Mouse (Mus musculus) hindbrain, embryonic 14.5 days (tissue): ENCODE measurements around the gene Foxp2. TPM values are rescaled to one million over a fixed set of nuclear protein-coding genes. Genes with fewer than 3 reads are reported as not detected.

Experiments
- ATAC-seq: fragments of 200-750 bp; cut with Nextera tagmentation; 2 replicates; pipeline ENCODE4 v1.8.0; 2017; ENCODE audit warnings: moderate number of reproducible peaks, mild to moderate bottlenecking, moderate TSS enrichment, moderate library complexity; ENCODE audit not compliant: low FRiP score
- DNase-seq: peaks from one replicate; pipeline ENCODE4 v3.0.0-alpha.2; 2015; ENCODE audit warnings: low spot score
- H3K27ac ChIP-seq: fragments of 300-500 bp; sonication (generic); 2 replicates; pipeline ENCODE4 v1.5.1; 2014; ENCODE audit warnings: mild to moderate bottlenecking, moderate library complexity
- H3K27me3 ChIP-seq: fragments of 300-500 bp; sonication (generic); 2 replicates; pipeline ENCODE4 v1.6.1; 2014; ENCODE audit warnings: mild to moderate bottlenecking, low read length, mixed read lengths; ENCODE audit not compliant: control insufficient read depth, insufficient read depth
- H3K36me3 ChIP-seq: fragments of 300-500 bp; sonication (generic); replicated peaks from 2 replicates; pipeline ENCODE4 v1.6.1; 2014; ENCODE audit not compliant: control insufficient read depth, insufficient read depth
- H3K4me1 ChIP-seq: fragments of 300-500 bp; sonication (generic); replicated peaks from 2 replicates; pipeline ENCODE4 v1.6.1; 2014; ENCODE audit warnings: antibody characterized with exemption, low read length, mixed read lengths; ENCODE audit not compliant: control insufficient read depth, insufficient read depth
- H3K4me2 ChIP-seq: fragments of 300-500 bp; sonication (generic); replicated peaks from 2 replicates; pipeline ENCODE4 v1.6.1; 2014; ENCODE audit warnings: mild to moderate bottlenecking, moderate library complexity
- H3K4me3 ChIP-seq: fragments of 300-500 bp; sonication (generic); replicated peaks from 2 replicates; pipeline ENCODE4 v1.5.1; 2014; ENCODE audit warnings: mild to moderate bottlenecking, low read length
- H3K9ac ChIP-seq: fragments of 300-500 bp; sonication (generic); 2 replicates; pipeline ENCODE4 v1.6.1; 2014
- H3K9me3 ChIP-seq: fragments of 300-500 bp; sonication (generic); 2 replicates; pipeline ENCODE4 v1.6.1; 2016; ENCODE audit warnings: low read length; ENCODE audit not compliant: control insufficient read depth
- WGBS: fragments of 180-500 bp; shearing (Covaris S2); extraction: QIAGEN DNeasy Blood & Tissue Kit; methylation state at CpG from one replicate; pipeline ENCODE4 v1.1.7; 2014; 5-methylcytosine and 5-hydroxymethylcytosine counted together
- polyA plus RNA-seq: library from polyadenylated mRNA; unstranded; fragments of >200 nt; fragmentation: Nextera tagmentation; extraction: Ambion mirVana; gene quantifications from 2 replicates; pipeline ENCODE4 v1.2.1, GENCODE M21; 2014

Foxp2 gene
- polyA plus RNA-seq, 1 experiment from 2014 or later, result 23.1 TPM

DNA sequence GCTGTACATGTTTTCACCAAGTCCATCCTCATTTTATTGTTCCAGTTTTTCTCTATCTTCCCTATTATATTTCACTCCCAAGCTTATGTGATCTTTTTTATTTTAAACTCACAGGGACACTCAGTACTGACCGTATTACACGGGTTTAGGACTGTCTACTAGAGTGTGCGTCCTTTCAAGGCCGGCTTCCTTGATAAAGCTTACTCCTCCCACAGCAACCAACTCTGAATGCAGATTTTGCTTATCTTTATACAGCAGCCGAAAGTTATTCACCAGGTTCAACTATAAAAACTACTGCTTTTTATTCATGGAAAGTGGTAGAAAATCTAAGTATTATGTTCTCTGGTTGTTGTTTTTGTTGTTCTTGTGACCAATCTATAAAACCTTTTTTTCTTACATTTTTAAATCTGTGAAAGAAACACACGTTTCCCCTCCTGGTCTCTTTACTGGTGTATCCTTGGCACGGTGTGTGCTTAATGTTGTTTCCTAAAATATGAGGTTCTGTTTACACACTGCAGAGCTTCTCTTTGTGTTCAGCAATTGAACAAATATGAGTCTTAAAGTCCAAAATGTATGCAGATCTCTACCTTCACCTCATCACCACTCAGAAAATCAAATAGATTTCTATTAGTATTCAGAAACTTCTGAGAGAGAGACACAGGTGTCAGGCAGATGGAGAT lies 128.4 kb downstream of the Foxp2 start:
- H3K4me3 ChIP-seq, result no peak overlapping the region
- DNase-seq (no peak), ATAC-seq (no peak)
- H3K9me3 ChIP-seq, result no peaks in the 10 kb centered on the region
- 80% methylated on average over 7 of the region's 7 CpGs for WGBS
- no peak overlapping the region for H3K27ac ChIP-seq
- no peaks in the 10 kb centered on the region for H3K4me1 ChIP-seq
- H3K36me3 ChIP-seq, result no peaks in the 10 kb centered on the region
- H3K4me2 ChIP-seq, result no peak overlapping the region
- no peak overlapping the region for H3K9ac ChIP-seq
- H3K27me3 ChIP-seq, result no peaks in the 10 kb centered on the region

DNA sequence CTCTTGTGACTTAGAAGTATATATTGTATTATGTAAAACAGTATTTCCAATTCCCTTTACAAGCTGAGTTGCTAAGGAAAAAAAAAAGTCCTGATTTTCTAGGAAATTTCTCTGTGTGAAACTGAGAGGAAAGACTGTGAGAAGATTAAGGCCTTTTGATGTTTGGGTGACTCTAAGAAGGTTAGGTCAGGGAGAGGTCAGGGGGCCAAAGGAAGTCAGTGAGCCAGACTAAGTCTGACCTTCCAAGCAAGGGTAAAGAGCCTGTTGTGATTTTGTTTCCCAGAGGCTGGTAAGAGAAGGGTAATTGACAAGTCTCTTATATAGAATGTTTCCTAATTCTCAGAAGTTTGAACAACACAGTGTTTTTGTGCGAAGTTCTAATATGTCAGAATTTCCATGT lies 162.1 kb downstream of the Foxp2 start:
- Histone ChIP-seq H3K9ac (no peak overlapping the region), H3K4me3 (no peak overlapping the region), H3K9me3 (no peaks in the 10 kb centered on the region), H3K27me3 (no peaks in the 10 kb centered on the region), H3K4me1 (no peaks in the 10 kb centered on the region), H3K27ac (no peak overlapping the region), H3K36me3 (no peaks in the 10 kb centered on the region), H3K4me2 (no peak overlapping the region)
- 14% methylated on average over 1 of the region's 1 CpGs for WGBS
- DNase-seq (no peak), ATAC-seq (no peak)

DNA sequence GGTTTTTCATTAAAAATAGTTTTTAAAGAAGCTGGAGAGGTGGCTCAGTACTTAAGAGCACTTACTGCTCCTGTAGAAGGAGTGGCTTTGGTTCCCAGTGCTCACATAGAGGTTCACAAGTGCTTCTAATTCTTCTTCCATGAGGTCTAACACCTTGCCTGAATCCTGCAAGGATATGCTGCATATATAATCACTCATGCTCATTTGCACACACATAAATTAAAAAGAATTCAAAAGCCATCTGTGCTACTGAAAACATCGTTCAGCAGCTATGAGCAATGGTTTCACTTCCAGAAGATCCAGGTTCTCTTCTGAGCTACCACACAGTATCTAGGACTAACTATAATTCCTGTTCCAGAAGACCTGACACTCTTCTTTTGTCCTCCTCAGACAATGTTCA lies 200.4 kb downstream of the Foxp2 start:
- DNase-seq (no peak), ATAC-seq (no peak)
- 90% methylated on average over 1 of the region's 1 CpGs for WGBS
- Histone ChIP-seq H3K4me2 (no peak overlapping the region), H3K9me3 (no peaks in the 10 kb centered on the region), H3K27me3 (no peaks in the 10 kb centered on the region), H3K36me3 (no peaks in the 10 kb centered on the region), H3K27ac (no peak overlapping the region), H3K9ac (no peak overlapping the region), H3K4me3 (no peak overlapping the region), H3K4me1 (no peaks in the 10 kb centered on the region)

DNA sequence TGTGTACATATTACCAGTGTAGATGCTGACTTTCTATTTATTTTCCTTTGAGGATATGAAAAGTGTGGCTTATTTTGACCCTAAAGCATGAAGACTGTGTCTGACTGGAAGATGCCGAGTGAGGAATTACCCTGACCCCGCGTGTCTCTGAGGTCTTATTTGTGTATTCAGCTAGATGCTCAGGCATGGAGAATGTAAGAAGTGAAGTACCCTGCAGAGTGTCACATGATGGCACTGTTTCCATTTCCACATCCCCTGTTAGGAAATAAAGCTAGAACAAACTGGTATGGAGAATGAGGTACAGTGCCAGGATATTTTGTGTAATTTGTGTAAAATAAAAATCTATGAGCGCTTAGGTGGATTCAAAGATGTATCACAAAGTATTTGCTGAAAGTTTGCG lies 219.8 kb downstream of the Foxp2 start:
- Histone ChIP-seq H3K36me3 (no peaks in the 10 kb centered on the region), H3K27me3 (no peaks in the 10 kb centered on the region), H3K4me2 (no peak overlapping the region), H3K4me1 (no peaks in the 10 kb centered on the region), H3K9ac (no peak overlapping the region), H3K27ac (no peak overlapping the region), H3K9me3 (no peaks in the 10 kb centered on the region), H3K4me3 (no peak overlapping the region)
- peak; percentile 69 for DNase-seq
- WGBS, result 58% methylated on average over 5 of the region's 5 CpGs
- peak; percentile 73; the same call in 1 of the 2 replicates for ATAC-seq

- H3K27me3 ChIP-seq, result no peaks in the 10 kb centered on the region
- no peaks in the 10 kb centered on the region for H3K36me3 ChIP-seq
- no peak overlapping the region for H3K27ac ChIP-seq
- no peaks in the 10 kb centered on the region for H3K4me1 ChIP-seq
- ATAC-seq (0 out of 2 replicates have a peak, but pooled peaks have one; percentile 53), DNase-seq (no peak)
- H3K9me3 ChIP-seq, result no peaks in the 10 kb centered on the region
- no peak overlapping the region for H3K4me3 ChIP-seq
- no peak overlapping the region for H3K9ac ChIP-seq
- H3K4me2 ChIP-seq, result no peak overlapping the region
These were observed 220.2 kb downstream of the Foxp2 start for GRCm38 (mm10) chr6:15121339-15121738.

DNA sequence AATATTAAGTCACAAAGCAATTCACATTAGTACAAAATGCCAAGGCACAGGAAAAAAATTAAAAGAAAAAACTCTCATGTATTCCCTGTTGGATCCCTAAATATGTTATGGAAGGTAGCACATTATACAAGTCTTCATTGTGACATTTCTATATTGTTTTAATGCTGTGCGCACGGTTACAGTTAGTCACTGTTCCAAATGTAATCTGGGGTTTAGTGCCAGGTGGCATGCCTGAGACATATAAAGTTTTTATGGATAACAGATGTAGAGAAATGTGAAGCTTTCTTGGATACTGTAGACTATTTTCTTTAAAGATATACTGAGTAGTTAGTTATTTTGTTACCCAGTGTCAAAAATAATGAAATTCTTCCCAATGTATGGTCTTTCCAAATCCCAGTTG lies 229.0 kb downstream of the Foxp2 start:
- DNase-seq (no peak), ATAC-seq (no peak)
- Histone ChIP-seq H3K4me3 (no peak overlapping the region), H3K9ac (no peak overlapping the region), H3K9me3 (no peaks in the 10 kb centered on the region), H3K4me1 (no peaks in the 10 kb centered on the region), H3K36me3 (no peaks in the 10 kb centered on the region), H3K27ac (no peak overlapping the region), H3K27me3 (no peaks in the 10 kb centered on the region), H3K4me2 (no peak overlapping the region)
- WGBS, result 89% methylated on average over 2 of the region's 2 CpGs

- ATAC-seq (no peak), DNase-seq (no peak)
- WGBS, result 54% methylated on average over 1 of the region's 1 CpGs
- no peaks in the 10 kb centered on the region for H3K36me3 ChIP-seq
- H3K27me3 ChIP-seq, result no peaks in the 10 kb centered on the region
- no peaks in the 10 kb centered on the region for H3K9me3 ChIP-seq
- H3K4me1 ChIP-seq, result no peaks in the 10 kb centered on the region
- H3K27ac ChIP-seq, result no peak overlapping the region
- no peak overlapping the region for H3K4me2 ChIP-seq
- H3K4me3 ChIP-seq, result no peak overlapping the region
- H3K9ac ChIP-seq, result no peak overlapping the region
These were observed 240.9 kb downstream of the Foxp2 start for GRCm38 (mm10) chr6:15142094-15142493.

GRCm38 (mm10) chr6:15151619-15152018 lies 250.5 kb downstream of the Foxp2 start:
- no peaks in the 10 kb centered on the region for H3K36me3 ChIP-seq
- H3K9ac ChIP-seq, result no peak overlapping the region
- no peak overlapping the region for H3K4me3 ChIP-seq
- no peak overlapping the region for H3K27ac ChIP-seq
- H3K27me3 ChIP-seq, result no peaks in the 10 kb centered on the region
- no peaks in the 10 kb centered on the region for H3K9me3 ChIP-seq
- ATAC-seq (peak; percentile 46), DNase-seq (no peak)
- WGBS, result 31% methylated on average over 3 of the region's 3 CpGs
- no peak overlapping the region for H3K4me2 ChIP-seq
- no peaks in the 10 kb centered on the region for H3K4me1 ChIP-seq

GRCm38 (mm10) chr6:15163508-15164053 lies 262.4 kb downstream of the Foxp2 start:
- WGBS, result 87% methylated on average over 2 of the region's 2 CpGs
- no peak for ATAC-seq

GRCm38 (mm10) chr6:15176754-15177153 lies 275.6 kb downstream of the Foxp2 start:
- Histone ChIP-seq H3K27me3 (no peaks in the 10 kb centered on the region), H3K27ac (no peak overlapping the region), H3K4me1 (no peaks in the 10 kb centered on the region), H3K9me3 (no peaks in the 10 kb centered on the region), H3K9ac (no peak overlapping the region), H3K4me3 (no peak overlapping the region), H3K4me2 (no peak overlapping the region), H3K36me3 (no peaks in the 10 kb centered on the region)
- no peak for DNase-seq
- no peak for ATAC-seq

More at GRCm38 (mm10) chr6:15163508-15164053, 262.4 kb downstream of the Foxp2 start:
- H3K27ac ChIP-seq, result no peak overlapping the region
- H3K9me3 ChIP-seq, result no peaks in the 10 kb centered on the region
- no peak overlapping the region for H3K4me2 ChIP-seq
- no peak overlapping the region for H3K9ac ChIP-seq
- H3K4me1 ChIP-seq, result no peaks in the 10 kb centered on the region
- no peaks in the 10 kb centered on the region for H3K27me3 ChIP-seq
- no peak overlapping the region for H3K4me3 ChIP-seq
- H3K36me3 ChIP-seq, result no peaks in the 10 kb centered on the region
- no peak for DNase-seq
